Mouse (Mus musculus) megakaryocyte-erythroid progenitor cell, adult 5-6 weeks (primary cell): ENCODE measurements around the gene Ppox. TPM values are rescaled to one million over a fixed set of nuclear protein-coding genes. Genes with fewer than 3 reads are reported as not detected.

ENCODE experiments used
- ATAC-seq: replicated peaks from 2 replicates; pipeline ENCODE4 v1.8.0; 2016; ENCODE audit warnings: mild to moderate bottlenecking, inconsistent platforms; ENCODE audit not compliant: severe bottlenecking, poor library complexity, low FRiP score, low TSS enrichment
- total RNA-seq, 2 experiments: library from RNA; stranded (forward) in 1 of 2; stranded (reverse) in 1 of 2; fragments of 200-1000, 215-1000 nt in 1 of 2; fragments of >200 nt in 1 of 2; fragmentation: Nextera tagmentation in 1 of 2; gene quantifications; 2 replicates each; pipeline ENCODE4 v1.2.3; 2014 to 2017

Ppox gene
- total RNA-seq, 2 experiments from 2014 or later, result 29.5 to 123 TPM

DNA sequence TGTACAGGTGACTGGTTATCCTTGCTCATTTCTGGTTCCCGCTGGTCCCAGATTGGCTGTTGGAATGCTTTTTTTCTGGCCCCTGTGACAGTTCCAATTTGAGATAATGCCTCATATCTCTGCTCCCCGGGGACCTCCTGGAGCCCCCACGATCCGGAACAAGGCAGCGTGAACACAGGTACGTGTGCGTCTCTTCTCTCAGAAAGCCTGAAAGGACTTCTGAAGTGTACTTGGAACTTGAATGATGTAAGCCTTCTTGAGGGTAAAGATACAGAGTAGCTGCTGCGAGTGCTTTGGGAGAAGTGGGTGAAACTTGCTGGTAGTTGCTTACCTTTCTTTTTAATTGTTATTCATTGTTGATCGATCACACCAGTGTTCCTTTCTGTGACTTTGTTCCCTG, 9.8 kb downstream of the Ppox start:
- ATAC-seq, result no peak

DNA sequence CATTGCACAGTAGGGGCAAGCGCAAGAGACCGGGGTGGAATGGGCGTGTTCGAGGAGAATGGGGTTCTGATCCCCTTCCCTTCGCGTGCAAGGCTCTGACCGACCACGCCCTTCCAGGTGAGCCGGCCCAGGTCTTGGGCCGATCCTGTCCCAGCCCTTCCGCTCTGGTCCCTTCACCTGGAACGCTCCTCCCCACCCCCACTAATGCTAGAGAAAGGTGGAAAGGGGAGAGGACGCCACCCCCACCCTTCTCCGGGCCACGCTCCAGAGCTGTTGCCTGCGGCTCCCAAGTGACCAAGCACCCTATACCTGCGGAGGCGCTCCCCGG, 10.4 kb downstream of the Ppox start:
- peak; percentile 39 for ATAC-seq

GRCm38 (mm10) chr1:171269848-171270572, 11.0 kb downstream of the Ppox start, which contains the start of gene B4galt3:
Gene B4galt3, plus strand, starts transcription at chr1:171270328.
- peak; percentile 97 for ATAC-seq

- no peak for ATAC-seq
Measured at GRCm38 (mm10) chr1:171268341-171268740, 12.6 kb downstream of the Ppox start.

DNA sequence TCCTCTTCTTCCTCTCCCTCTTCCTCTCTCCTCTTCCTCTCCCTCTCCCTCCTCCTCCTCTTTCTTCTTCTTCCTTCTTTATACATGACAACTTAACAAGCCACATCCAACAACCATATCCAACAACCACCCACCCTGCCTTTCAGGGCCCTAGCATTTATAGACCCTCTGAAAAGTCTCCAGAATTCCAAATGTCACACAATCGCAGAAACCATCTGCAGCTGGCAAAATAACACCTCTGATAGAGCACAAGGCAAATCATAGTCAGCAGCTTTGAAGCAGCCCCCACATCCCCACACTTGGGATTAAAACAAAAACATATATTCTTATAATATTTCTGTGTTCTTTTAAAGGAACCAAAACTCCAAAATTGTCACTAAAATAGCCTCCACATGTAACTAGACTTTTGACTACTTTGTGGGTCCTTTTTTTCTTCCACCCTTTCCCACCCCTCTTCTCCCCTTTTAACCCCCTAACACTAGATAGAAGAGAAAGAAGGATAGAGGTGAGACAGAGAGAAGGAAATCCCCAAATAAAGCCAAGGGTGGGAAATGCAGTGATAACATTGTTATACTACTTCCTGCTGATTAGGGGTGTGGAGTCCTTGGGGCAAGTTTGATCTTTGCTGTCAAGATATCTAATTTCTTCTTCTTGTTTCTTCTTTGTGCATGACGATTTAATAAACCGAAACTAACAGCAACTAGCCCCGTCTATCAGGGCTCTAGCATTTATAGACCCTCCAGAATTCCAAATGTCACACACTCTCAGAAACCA, 14.8 kb downstream of the Ppox start:
- no peak for ATAC-seq

DNA sequence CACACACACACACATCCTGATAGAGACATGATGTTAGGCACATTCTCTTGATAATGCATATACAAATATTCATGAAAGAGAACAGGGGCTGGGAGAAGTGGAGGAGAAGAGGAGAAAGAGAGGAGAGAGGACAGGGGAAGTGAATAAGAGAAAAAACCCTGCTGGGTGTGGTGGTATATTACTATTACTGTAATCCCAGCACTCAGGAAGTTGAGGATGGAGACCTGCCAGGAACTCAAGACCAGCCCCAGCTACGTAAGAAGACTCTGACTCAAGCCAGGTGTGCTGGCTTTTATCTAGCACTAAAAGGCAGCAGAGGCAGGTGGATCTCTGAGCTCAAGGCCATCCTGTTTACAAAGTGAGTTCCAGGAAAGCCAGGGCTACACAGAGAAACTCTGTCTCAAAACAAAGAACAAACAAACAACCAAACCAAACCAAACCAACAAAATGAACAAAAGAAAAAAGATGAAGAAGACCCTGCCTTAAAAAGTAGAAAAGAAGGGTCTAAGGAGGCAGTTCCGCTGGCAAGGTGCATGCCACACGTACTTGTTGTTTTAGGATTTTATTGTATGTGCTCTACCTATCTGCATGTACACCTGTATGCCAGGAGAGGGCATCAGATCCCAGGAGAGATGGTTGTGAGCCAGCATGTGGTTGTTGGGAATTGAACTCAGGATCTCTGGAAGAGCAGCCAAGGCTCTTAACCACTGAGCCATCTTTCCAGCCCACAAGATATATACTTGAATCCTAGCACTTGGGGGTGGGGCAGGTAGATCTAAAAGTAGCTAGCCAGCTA, 17.1 kb downstream of the Ppox start:
- ATAC-seq, result no peak

DNA sequence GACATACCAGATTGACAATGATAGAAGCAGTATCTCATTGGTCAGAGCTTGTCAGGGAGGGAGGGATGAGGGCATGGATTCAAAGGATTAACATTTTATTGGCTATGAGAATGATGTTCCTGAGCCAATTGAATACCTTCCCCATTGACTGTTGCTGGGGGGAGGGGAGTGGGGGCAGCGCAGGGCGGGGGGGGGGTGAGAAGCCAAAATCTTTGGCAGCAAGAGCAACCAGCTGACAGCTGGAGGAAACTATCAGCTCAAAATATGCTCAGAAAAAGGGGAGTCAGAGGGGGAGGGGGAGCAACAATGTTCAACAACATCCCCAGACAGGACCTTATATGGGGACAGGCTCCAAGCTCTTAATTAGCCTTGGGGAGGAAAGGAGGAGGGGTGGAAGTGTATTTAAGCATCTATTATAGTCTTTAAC, 17.8 kb downstream of the Ppox start:
- no peak for ATAC-seq

DNA sequence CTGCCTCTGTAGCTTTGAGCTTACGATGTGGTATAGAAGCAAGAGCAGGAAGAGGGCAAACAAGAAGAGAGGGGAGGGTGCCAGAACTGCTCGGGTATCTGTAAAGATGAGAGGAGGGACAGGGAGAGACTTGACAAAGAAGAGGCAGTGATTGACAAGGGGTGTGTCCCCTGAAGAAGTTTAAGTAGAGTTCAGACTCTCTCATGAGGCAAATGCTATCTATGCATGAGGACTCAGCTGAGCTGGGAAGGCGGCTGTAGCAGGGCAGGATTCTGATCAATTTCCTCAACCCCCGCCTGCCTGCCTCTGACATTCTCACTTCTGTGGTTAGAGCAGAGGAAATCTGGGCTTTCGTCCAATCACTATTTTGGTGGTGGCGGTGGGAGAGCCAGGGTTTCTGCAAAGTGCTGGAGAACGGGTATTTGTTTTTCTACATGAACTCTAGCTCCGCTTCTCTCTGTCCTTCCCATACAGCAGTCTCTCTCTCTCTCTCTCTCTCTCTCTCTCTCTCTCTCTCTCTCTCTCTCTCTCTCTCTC, 18.3 kb downstream of the Ppox start:
- peak; percentile 25; the same call in 1 of the 2 replicates for ATAC-seq

DNA sequence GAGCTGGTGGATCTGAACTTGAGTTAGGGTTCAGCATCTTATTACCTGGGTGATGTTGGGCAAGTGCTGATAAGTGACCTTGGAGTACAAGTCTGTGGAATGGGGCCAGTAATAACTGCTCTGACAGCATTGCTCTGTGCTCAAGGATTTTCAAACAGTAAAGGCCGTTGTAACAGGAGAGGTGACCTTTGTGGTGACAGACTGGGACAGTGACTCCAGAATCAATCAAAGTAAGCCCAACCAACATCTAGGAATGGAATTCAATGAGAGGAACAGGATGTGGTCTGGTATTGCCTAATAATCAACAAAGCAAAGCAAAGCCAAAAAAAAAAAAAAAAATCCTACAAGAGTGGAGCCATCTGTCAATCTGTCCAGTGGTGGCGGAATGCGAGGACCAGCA, 20.7 kb downstream of the Ppox start:
- no peak for ATAC-seq

DNA sequence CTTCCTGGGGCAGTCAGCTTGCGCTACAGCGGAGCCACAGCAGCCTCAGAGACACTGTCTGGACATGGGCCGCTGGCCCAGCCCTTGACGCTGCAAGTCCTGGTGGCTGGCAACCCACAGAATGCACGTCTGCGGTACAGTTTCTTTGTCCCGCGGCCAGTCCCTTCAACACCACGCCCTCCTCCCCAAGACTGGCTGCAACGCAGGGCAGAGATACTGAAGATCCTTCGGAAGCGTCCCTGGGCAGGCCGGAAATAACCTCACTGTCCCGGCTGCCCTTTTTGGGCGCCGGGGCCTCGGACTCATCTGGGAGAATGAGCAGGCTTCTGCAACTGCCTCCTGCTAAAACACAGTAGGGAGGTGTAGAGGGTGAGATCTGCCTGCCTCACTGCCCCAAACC, 22.1 kb downstream of the Ppox start:
- ATAC-seq, result 0 out of 2 replicates have a peak, but pooled peaks have one; percentile 17

DNA sequence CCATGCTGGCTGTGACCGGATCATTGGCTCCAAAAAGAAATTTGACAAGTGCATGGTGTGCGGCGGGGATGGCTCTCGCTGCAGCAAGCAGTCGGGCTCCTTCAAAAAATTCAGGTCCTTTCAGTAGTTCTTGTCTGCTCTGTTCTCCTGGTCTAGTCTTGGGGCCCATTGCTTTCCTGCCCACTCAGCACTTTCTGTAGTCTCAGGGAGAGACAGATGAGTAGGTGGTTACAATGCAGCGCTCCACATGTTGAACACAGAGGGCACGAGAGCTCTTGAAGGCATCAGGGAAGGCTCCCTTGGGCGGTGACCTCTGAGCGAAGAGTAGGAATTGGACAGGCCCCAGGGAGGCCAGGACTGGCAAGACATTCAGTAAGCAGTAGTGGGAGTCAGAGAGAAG, 23.2 kb downstream of the Ppox start:
- ATAC-seq, result no peak

DNA sequence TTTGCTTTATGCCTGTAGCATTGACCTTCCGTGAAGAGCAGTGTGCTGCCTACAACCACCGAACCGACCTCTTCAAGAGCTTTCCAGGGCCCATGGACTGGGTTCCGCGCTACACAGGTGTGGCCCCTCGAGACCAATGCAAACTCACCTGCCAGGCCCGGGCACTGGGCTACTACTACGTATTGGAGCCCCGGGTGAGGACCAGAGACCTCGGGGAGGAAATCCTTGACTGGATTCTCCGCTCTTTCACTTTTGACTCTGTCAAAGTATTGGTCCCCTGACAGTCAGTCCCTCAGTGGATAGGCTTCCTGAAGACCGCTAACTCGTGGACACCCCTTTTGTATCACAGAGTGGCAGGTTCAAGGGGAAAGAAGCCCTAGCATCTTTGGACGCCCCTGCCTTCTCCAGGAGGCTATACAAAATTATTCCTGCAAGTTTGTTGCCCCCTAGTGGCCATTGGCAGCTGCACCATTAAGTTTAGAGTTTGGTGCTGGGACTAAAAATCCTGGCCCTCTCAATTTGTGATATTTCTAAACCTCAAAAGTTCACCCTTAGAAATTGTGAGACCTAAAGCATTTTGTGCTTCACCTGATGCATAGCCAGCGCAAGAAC, 23.9 kb downstream of the Ppox start:
- ATAC-seq, result peak; percentile 64

GRCm38 (mm10) chr1:171256095-171256818, 24.7 kb downstream of the Ppox start:
- ATAC-seq, result no peak

DNA sequence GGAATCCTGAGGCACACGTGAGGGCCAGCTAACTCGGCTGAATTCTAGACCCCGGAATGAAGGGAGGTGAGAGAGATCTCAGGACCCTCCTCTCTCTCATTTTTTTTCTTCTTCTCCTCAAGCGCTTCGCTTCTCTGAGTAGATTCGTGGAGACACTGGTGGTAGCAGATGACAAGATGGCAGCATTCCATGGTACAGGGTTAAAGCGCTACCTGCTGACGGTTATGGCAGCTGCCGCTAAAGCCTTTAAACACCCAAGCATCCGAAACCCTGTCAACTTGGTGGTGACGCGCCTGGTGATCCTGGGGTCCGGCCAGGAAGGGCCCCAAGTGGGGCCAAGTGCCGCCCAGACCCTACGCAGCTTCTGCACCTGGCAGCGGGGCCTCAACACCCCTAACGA, 28.6 kb downstream of the Ppox start:
- no peak for ATAC-seq

DNA sequence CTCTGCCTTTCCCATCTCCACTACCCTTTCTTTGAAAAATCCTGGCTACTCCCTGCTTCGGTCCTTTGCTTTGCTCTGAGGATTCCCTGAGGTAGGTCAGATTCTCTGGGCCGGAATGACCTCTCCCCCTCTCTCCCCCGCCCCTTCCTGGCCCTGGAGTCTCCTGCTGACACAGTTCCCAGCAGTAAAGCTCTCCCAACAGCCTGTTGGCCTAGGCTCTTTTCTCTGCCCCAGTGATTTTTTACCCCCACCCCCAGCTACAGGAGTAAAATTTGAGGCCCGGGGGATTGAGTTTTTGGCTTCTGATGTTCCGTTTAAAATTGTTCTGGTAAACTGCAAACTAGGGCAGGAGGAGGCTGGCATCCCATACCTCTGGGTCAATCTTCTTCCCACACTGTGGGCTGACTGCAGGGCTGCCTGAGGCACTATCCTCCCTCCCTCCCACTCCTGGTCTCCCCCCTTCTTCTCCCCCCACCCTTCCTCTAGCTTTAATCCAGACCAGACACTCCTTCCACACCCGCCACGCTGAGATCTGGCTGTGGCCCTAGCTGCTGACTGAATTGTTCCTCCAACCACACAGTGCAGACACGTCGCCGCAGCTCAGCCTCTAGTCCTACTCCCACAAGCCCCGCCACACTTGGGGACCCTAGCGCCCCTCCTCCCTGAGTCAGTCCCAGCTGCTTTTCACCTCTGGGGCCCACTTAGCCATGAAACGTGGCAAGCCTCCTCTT, 29.2 kb downstream of the Ppox start:
- no peak for ATAC-seq

DNA sequence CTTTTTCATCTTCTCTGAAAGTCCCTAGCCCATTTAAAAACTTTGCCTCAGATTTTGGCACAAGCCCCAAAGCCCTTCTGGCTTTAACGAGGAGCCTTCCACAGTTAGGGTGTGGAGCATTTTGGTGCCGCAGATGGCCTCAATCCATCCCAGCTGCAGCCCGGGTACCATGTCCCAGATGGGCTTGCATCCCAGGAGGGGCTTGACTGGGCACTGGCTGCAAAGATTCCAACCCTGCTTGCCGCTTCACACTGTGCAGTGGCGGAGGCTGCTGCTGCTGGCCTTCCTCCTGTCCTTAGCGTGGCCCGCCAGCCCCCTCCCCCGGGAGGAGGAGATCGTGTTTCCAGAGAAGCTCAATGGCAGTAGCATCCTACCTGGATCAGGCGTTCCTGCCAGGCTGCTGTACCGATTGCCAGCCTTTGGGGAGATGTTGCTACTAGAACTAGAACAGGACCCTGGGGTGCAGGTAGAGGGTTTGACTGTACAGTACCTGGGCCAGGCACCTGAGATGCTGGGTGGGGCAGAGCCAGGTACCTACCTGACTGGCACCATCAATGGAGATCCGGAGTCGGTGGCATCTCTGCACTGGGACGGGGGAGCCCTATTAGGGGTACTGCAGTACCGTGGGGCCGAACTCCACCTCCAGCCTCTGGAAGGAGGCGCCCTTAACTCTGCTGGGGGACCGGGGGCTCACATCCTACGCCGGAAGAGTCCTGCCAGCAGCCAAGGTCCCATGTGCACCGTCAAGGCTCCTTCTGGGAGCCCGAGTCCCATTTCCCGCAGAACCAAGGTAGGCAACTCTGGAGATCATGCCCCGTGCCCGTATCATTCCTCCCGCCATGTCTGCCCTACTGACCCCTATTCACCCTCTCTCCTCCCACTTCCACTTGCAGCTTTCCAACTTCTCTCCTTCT, 30.0 kb downstream of the Ppox start, which contains the start of gene Ndufs2:
Ndufs2 (minus strand) TSS at position 709 of the 914 bp plus-strand sequence.
- ATAC-seq, result no peak

- no peak for ATAC-seq
Measured at GRCm38 (mm10) chr1:171249913-171250600, 30.9 kb downstream of the Ppox start, which contains the start of gene Adamts4. Gene Adamts4, plus strand, starts transcription at chr1:171250421.
